Mouse (Mus musculus) neural tube, embryonic 12.5 days (tissue): ENCODE measurements at regions not wholly inside any gene's neighbourhood (a gene's known extent, or its start where the extent isn't known, plus 50 kb on each side); places are given as distances from the start of the nearest gene placed in this dataset.
A peak's percentile ranks its signal among the peaks of the same experiment; 100 is the strongest.
"Not testable (repeated sequence)": the region's sequence is repeated elsewhere in the genome, so short reads cannot be mapped to it uniquely, and the experiment has no call there.

Experiments
- ATAC-seq: fragments of 200-750 bp; cut with Nextera tagmentation; 2 replicates; pipeline ENCODE4 v1.8.0; 2017; ENCODE audit warnings: low read depth, mild to moderate bottlenecking, moderate TSS enrichment, moderate library complexity; ENCODE audit not compliant: low FRiP score
- H3K27ac ChIP-seq: fragments of 300-500 bp; sonication (generic); 2 replicates; pipeline ENCODE4 v1.5.1; 2016
- H3K27me3 ChIP-seq: fragments of 300-500 bp; sonication (generic); replicated peaks from 2 replicates; pipeline ENCODE4 v1.6.1; 2016; ENCODE audit warnings: mild to moderate bottlenecking
- H3K36me3 ChIP-seq: fragments of 300-500 bp; sonication (generic); 2 replicates; pipeline ENCODE4 v1.6.1; 2016; ENCODE audit warnings: mild to moderate bottlenecking
- H3K4me1 ChIP-seq: fragments of 300-500 bp; sonication (generic); 2 replicates; pipeline ENCODE4 v1.6.1; 2016
- H3K4me2 ChIP-seq: fragments of 300-500 bp; sonication (generic); replicated peaks from 2 replicates; pipeline ENCODE4 v1.6.1; 2016; ENCODE audit warnings: mild to moderate bottlenecking
- H3K4me3 ChIP-seq: fragments of 300-500 bp; sonication (generic); 2 replicates; pipeline ENCODE4 v1.5.1; 2016
- H3K9ac ChIP-seq: fragments of 300-500 bp; sonication (generic); 2 replicates; pipeline ENCODE4 v1.6.1; 2016; ENCODE audit warnings: mild to moderate bottlenecking
- H3K9me3 ChIP-seq: fragments of 300-500 bp; sonication (generic); 2 replicates; pipeline ENCODE4 v1.6.1; 2016; ENCODE audit warnings: mild to moderate bottlenecking
- WGBS: fragments of 180-500 bp; shearing (Covaris S2); methylation state at CpG from one replicate; pipeline ENCODE4 v1.1.7; 2016; 5-methylcytosine and 5-hydroxymethylcytosine counted together

DNA sequence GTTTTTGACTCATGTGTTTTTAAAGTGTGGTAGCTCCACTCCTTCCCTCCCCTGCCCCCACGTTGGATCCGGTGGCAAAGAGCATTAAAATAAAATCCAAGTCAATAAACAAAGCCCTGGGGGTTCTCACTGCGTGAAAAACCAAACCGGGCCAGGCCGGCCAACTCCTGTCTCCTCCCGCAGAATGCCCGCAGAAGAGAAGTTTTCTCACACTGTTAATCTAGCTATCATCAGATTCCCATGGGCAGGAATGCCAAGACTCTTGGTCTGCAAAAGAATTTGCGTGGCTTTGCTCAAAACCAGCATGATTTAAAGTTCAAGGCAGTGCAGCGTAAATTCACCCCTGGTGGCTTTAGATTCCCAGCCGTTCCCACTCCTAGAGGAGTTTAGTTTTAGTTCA is 219.0 kb downstream of the Nkx6-1 start:
- no peak overlapping the region for H3K4me3 ChIP-seq
- H3K27me3 ChIP-seq, result no peaks in the 10 kb centered on the region; the same call in 1 of the 2 replicates
- no peaks in the 10 kb centered on the region for H3K4me1 ChIP-seq
- WGBS, result 46% methylated on average over 10 of the region's 10 CpGs
- H3K4me2 ChIP-seq, result no peak overlapping the region
- no peaks in the 10 kb centered on the region for H3K36me3 ChIP-seq
- H3K9ac ChIP-seq, result no peak overlapping the region
- H3K27ac ChIP-seq, result no peak overlapping the region
- H3K9me3 ChIP-seq, result no peaks in the 10 kb centered on the region
- ATAC-seq, result no peak

DNA sequence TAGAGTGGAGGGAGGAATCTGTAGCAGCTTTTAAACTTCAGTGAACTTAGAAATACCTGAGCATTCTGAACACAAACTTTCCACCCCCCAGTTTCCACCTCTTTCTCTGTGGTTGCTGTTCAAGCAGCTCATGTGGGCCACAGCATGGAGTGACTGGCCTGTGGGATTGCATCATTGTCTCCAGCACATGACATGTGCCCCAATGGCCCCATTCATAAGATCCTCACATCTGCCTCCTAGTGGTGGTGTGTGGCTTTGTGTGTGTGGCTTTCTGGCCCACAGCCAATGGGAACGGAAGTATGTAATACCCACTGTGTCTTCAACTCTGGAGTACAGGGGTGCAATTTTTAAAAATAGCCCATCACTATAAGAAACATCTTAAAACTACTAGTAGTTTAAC is 223.0 kb downstream of the Nkx6-1 start:
- H3K27me3 ChIP-seq, result no peaks in the 10 kb centered on the region; the same call in 1 of the 2 replicates

DNA sequence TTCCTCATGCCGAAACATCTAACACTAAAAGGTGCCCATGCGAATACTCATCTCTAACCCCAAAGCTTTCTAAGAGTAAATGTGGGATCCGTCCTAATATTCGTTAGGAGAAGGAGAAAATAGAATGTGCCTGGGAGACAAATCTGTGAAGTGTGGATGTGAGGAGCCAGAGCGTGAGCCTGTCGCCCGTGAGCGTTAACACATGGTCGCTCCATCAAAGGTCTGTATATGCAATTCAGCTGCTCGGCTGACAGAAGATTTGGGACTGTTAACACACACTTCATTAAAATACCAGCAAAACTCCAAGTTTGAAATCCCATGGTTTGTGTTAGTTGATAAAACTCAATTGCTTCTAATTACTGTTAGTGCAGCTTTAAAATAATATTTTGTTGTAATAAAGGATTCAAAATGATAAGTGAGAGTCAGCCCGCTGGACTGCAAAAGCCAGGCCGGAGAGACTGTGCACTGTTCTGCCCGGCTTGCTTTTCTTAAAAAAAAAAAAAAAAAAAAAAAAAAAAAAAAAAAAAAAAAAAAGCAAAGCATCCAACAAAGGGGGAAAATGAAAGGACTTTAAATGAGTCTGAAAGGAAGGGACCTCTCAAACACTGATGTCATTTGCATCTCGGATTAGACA is 227.0 kb downstream of the Nkx6-1 start:
- no peaks in the 10 kb centered on the region for H3K4me1 ChIP-seq
- no peak overlapping the region for H3K4me3 ChIP-seq
- ATAC-seq, result no peak
- H3K36me3 ChIP-seq, result no peaks in the 10 kb centered on the region
- H3K27me3 ChIP-seq, result 0 out of 2 replicates have a peak, but pooled peaks cover 6% of the 10 kb centered on the region
- H3K9ac ChIP-seq, result no peak overlapping the region
- WGBS, result 79% methylated on average over 14 of the region's 14 CpGs
- H3K9me3 ChIP-seq, result no peaks in the 10 kb centered on the region
- H3K27ac ChIP-seq, result no peak overlapping the region
- no peak overlapping the region for H3K4me2 ChIP-seq

More for the DNA sequence above, 223.0 kb downstream of the Nkx6-1 start:
- Histone ChIP-seq H3K36me3 (no peaks in the 10 kb centered on the region), H3K27ac (no peak overlapping the region), H3K4me1 (no peaks in the 10 kb centered on the region), H3K4me2 (no peak overlapping the region), H3K4me3 (no peak overlapping the region), H3K9me3 (no peaks in the 10 kb centered on the region), H3K9ac (no peak overlapping the region)
- 96% methylated on average over 1 of the region's 1 CpGs for WGBS
- no peak for ATAC-seq

- Histone ChIP-seq H3K4me2 (peak overlapping the region; percentile 40), H3K4me1 (peaks cover 15% of the 10 kb centered on the region), H3K27ac (no peak overlapping the region), H3K9ac (no peak overlapping the region), H3K9me3 (no peaks in the 10 kb centered on the region), H3K36me3 (no peaks in the 10 kb centered on the region), H3K27me3 (peaks cover 19% of the 10 kb centered on the region; the same call in 1 of the 2 replicates), H3K4me3 (no peak overlapping the region)
- WGBS, result 17% methylated on average over 13 of the region's 13 CpGs
- ATAC-seq, result peak; percentile 95
Observed at GRCm38 (mm10) chr5:101426067-101426771, 238.6 kb downstream of the Nkx6-1 start.

DNA sequence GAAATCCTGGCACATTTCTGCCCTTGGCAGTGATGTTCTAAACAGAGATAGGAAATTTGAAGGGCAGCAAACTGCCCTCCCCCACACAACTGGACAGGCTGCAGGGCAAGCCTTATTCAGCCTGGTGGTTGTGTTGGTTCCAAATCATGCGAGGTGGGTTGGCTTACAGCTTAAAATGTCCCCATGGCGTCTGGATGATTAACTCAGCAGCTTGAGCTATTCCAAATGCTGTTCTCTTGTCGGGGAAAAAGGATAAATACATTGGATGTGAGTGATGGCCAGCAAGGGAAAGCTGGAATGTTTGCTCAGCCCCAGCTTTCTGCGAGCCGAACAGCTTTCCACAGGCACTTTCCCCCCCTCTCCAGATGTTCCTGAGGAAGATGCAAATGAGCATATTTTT is 280.5 kb downstream of the Nkx6-1 start:
- Histone ChIP-seq H3K36me3 (no peaks in the 10 kb centered on the region), H3K9ac (no peak overlapping the region), H3K4me1 (no peaks in the 10 kb centered on the region), H3K4me2 (no peak overlapping the region), H3K27ac (no peak overlapping the region), H3K9me3 (no peaks in the 10 kb centered on the region), H3K4me3 (no peak overlapping the region), H3K27me3 (no peaks in the 10 kb centered on the region)
- ATAC-seq, result no peak
- 63% methylated on average over 5 of the region's 5 CpGs for WGBS

GRCm38 (mm10) chr5:101381361-101381760 is 283.4 kb downstream of the Nkx6-1 start:
- H3K9me3 ChIP-seq, result no peaks in the 10 kb centered on the region
- no peak overlapping the region for H3K4me2 ChIP-seq
- WGBS, result 80% methylated on average over 8 of the region's 8 CpGs
- H3K36me3 ChIP-seq, result no peaks in the 10 kb centered on the region
- no peak overlapping the region for H3K9ac ChIP-seq
- no peak overlapping the region for H3K27ac ChIP-seq
- no peaks in the 10 kb centered on the region for H3K27me3 ChIP-seq
- no peak for ATAC-seq
- H3K4me1 ChIP-seq, result no peaks in the 10 kb centered on the region
- H3K4me3 ChIP-seq, result no peak overlapping the region

GRCm38 (mm10) chr5:101376657-101377056 is 288.1 kb downstream of the Nkx6-1 start:
- ATAC-seq, result no peak
- WGBS, result 89% methylated on average over 6 of the region's 6 CpGs
- Histone ChIP-seq H3K27me3 (no peaks in the 10 kb centered on the region), H3K9ac (no peak overlapping the region), H3K4me3 (no peak overlapping the region), H3K4me2 (no peak overlapping the region), H3K4me1 (no peaks in the 10 kb centered on the region), H3K36me3 (no peaks in the 10 kb centered on the region), H3K27ac (no peak overlapping the region), H3K9me3 (no peaks in the 10 kb centered on the region)

DNA sequence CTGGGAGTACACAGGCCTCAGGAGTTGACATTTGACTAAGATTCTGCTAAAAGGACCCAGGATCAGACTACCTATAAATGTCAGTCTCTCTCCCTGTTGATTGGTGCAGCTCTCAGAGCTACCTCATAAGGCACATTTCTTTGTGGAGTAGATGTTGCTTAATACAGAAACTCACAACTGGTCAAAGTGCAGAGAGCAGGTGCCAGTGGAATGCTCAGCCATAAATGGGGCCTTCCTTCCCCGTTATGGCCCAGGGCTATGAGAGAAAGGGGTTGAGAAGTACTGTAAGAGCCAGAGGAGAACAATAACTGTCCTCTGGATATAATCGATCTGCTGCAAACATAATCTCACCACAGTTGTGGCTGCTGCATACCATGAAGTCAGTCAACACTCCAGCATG is 290.7 kb downstream of the Nkx6-1 start:
- Histone ChIP-seq H3K27me3 (peaks cover 5% of the 10 kb centered on the region; the same call in 1 of the 2 replicates), H3K27ac (no peak overlapping the region), H3K4me3 (no peak overlapping the region), H3K4me1 (no peaks in the 10 kb centered on the region), H3K36me3 (no peaks in the 10 kb centered on the region), H3K9ac (no peak overlapping the region), H3K4me2 (no peak overlapping the region), H3K9me3 (no peaks in the 10 kb centered on the region)
- WGBS, result 84% methylated on average over 2 of the region's 2 CpGs
- no peak for ATAC-seq

GRCm38 (mm10) chr5:101372204-101372603 is 292.6 kb downstream of the Nkx6-1 start:
- Histone ChIP-seq H3K4me1 (no peaks in the 10 kb centered on the region), H3K4me2 (no peak overlapping the region), H3K9ac (no peak overlapping the region), H3K27me3 (peaks cover 14% of the 10 kb centered on the region), H3K9me3 (no peaks in the 10 kb centered on the region), H3K36me3 (no peaks in the 10 kb centered on the region), H3K27ac (no peak overlapping the region), H3K4me3 (no peak overlapping the region)
- no peak for ATAC-seq
- 67% methylated on average over 8 of the region's 8 CpGs for WGBS

DNA sequence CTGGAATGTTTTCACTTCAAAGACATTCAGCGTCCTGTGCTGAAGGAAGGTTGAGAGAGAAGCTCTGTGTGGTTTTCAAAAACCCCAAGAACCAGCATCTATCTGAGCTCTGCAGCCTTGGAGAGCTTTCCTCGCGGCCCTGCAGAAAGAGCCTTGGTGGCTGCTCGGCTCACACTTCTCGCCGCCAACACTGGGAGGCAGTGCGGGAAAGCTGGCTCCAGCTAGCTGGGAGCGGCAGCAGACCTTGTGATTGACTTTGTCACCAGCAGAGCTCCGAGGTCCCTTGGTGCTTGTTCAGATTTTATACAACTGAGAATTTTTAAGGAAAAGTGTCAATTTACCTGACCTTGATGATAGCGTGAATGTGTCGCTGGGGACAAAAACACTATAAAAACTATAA is 299.4 kb downstream of the Nkx6-1 start:
- no peak overlapping the region for H3K4me2 ChIP-seq
- no peaks in the 10 kb centered on the region for H3K36me3 ChIP-seq
- H3K9me3 ChIP-seq, result no peaks in the 10 kb centered on the region
- WGBS, result 11% methylated on average over 11 of the region's 11 CpGs
- no peak for ATAC-seq
- H3K4me3 ChIP-seq, result no peak overlapping the region
- no peak overlapping the region for H3K27ac ChIP-seq
- H3K27me3 ChIP-seq, result peaks cover 59% of the 10 kb centered on the region
- no peak overlapping the region for H3K9ac ChIP-seq
- no peaks in the 10 kb centered on the region for H3K4me1 ChIP-seq

DNA sequence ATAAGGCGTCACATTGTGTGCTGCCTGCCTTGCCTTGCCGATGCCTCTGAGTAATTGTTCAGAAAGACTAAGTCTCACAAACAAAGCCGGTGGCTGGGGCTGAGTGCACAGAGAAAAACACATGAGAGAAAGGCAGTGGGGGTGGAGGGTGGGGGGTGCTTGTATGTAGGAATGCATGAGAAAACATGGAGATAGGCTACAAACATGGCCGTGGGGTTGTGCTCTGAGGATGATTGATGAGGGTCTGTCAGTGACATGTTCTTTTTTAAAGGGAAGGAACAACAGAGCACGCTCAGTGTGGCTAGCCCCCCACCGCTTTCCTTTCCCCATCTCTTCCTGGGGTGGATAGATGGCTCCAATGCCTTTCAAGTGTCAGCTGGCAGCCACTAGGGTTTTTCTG is 304.8 kb downstream of the Nkx6-1 start:
- Histone ChIP-seq H3K36me3 (no peaks in the 10 kb centered on the region), H3K4me3 (no peak overlapping the region), H3K27ac (no peak overlapping the region), H3K27me3 (peaks cover 40% of the 10 kb centered on the region), H3K4me1 (peaks cover 5% of the 10 kb centered on the region), H3K4me2 (no peak overlapping the region), H3K9me3 (no peaks in the 10 kb centered on the region), H3K9ac (no peak overlapping the region)
- ATAC-seq, result peak; percentile 75; the same call in 1 of the 2 replicates
- 10% methylated on average over 6 of the region's 6 CpGs for WGBS

DNA sequence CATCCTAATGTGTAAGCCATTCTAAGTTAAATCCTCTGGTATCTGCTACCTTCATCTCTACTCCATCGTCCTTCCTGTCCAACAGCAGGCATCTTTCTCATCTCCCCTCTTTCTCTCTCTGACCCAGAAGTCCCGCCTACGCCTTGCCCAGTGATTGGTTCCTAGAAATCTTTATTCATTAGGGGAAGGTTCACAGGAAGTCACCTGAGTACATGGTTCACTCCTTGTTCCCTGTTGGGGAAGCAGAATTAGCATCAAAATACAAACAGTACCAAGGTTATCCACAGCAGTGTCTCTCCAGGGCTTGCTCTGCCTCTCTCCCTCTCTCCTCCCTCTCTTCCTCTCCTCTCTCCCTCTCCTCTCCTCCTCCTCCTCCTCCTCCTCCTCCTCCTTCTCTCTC is 319.4 kb downstream of the Nkx6-1 start:
- ATAC-seq, result no peak
- WGBS, result 76% methylated on average over 3 of the region's 3 CpGs

DNA sequence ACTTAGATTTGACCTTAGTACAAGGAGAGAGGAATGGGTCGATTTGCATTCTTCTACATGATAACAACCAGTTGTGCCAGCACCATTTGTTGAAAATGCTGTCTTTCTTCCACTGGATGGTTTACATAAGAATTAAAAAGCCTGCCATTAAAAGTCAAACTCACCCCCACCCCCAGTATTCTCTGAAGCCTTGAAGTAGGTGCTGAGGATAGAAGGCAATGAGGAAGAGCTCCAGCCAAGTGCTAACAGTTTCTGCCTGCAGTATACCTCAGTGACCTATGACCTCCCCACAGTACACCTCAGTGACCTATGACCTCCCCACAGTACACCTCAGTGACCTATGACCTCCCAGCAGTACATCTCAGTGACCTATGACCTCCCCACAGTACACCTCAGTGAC is 328.4 kb downstream of the Nkx6-1 start:
- not testable (repeated sequence) for ATAC-seq, H3K9me3 ChIP-seq, H3K9ac ChIP-seq, H3K4me2 ChIP-seq, H3K27ac ChIP-seq, H3K36me3 ChIP-seq, H3K27me3 ChIP-seq, H3K4me1 ChIP-seq, H3K4me3 ChIP-seq
- 95% methylated on average over 1 of the region's 1 CpGs for WGBS

More for the DNA sequence above, 319.4 kb downstream of the Nkx6-1 start:
- Histone ChIP-seq H3K9me3 (0 out of 2 replicates have a peak, but pooled peaks cover 5% of the 10 kb centered on the region), H3K4me1 (no peaks in the 10 kb centered on the region), H3K27ac (no peak overlapping the region), H3K27me3 (no peaks in the 10 kb centered on the region), H3K4me3 (no peak overlapping the region), H3K9ac (no peak overlapping the region), H3K4me2 (no peak overlapping the region), H3K36me3 (no peaks in the 10 kb centered on the region)
